Mouse (Mus musculus): ENCODE data around the gene Gpr179. TPM values are rescaled to one million over a fixed set of nuclear protein-coding genes. Genes with fewer than 3 reads are reported as not detected.
"Not testable (repeated sequence)": the region's sequence is repeated elsewhere in the genome, so short reads cannot be mapped to it uniquely, and the experiment has no call there.

Gpr179 gene
- polyA plus RNA-seq, 1 experiment: 0.05 TPM

GRCm38 (mm10) chr11:97361948-97362648, 10.2 kb upstream of the Gpr179 start, which contains the start of gene Socs7:
TSS of gene Socs7 (plus strand) at chr11:97362551.
- DNase-seq (ENCODE audit: low read depth in 1 of 2, low spot score in 2 of 2): peak; percentile 75 to 94
- no peaks in the 10 kb centered on the region for H3K27me3 ChIP-seq (ENCODE audit: control insufficient read depth, insufficient read depth, low read length)
- 1% methylated on average over 30 of the region's 81 CpGs for WGBS
- no peaks in the 10 kb centered on the region for H3K36me3 ChIP-seq (ENCODE audit: control insufficient read depth, insufficient read depth, low read length)
- peaks cover 4% of the 10 kb centered on the region; the same call in 1 of the 2 replicates for H3K4me1 ChIP-seq (ENCODE audit: control insufficient read depth, insufficient read depth, insufficient read length)
- TF ChIP-seq CTCF (IDR thresholded peaks at IDR 0.05; ENCODE audit: extremely low read depth, insufficient read depth, insufficient read length, insufficient replicate concordance): no peak
- no peak; the same call in 1 of the 2 replicates for TF ChIP-seq POLR2A (IDR thresholded peaks at IDR 0.05; ENCODE audit: low read depth, low read length)
- peak within 1 kb of the TSS; percentile 73 for H3K27ac ChIP-seq (ENCODE audit: insufficient read depth, low read length)
- peak within 1 kb of the TSS; percentile 86 for H3K4me3 ChIP-seq (ENCODE audit: extremely low read depth, insufficient read depth, insufficient read length)

GRCm38 (mm10) chr11:97357663-97358062, 5.8 kb upstream of the Gpr179 start:
- H3K4me1 ChIP-seq (ENCODE audit: control insufficient read depth, insufficient read depth, insufficient read length); H3K27me3 ChIP-seq (ENCODE audit: control insufficient read depth, insufficient read depth, low read length); H3K4me3 ChIP-seq (ENCODE audit: extremely low read depth, insufficient read depth, insufficient read length); H3K27ac ChIP-seq (ENCODE audit: insufficient read depth, low read length); H3K36me3 ChIP-seq (ENCODE audit: control insufficient read depth, insufficient read depth, low read length): not testable (repeated sequence)
- DNase-seq (ENCODE audit: low read depth in 1 of 2, low spot score in 2 of 2): peak; percentile 59 to 65
- peak; percentile 81; the same call in 1 of the 2 replicates for TF ChIP-seq CTCF (IDR thresholded peaks at IDR 0.05; ENCODE audit: extremely low read depth, insufficient read depth, insufficient read length, insufficient replicate concordance)
- WGBS: 11% methylated on average over 6 of the region's 6 CpGs

GRCm38 (mm10) chr11:97355247-97355646, 3.4 kb upstream of the Gpr179 start:
- WGBS: 80% methylated on average over 7 of the region's 7 CpGs
- Histone ChIP-seq H3K27ac (ENCODE audit: insufficient read depth, low read length) (no peak overlapping the region), H3K36me3 (ENCODE audit: control insufficient read depth, insufficient read depth, low read length) (no peaks in the 10 kb centered on the region), H3K4me3 (ENCODE audit: extremely low read depth, insufficient read depth, insufficient read length) (no peak overlapping the region), H3K27me3 (ENCODE audit: control insufficient read depth, insufficient read depth, low read length) (peaks cover 2% of the 10 kb centered on the region; the same call in 1 of the 2 replicates), H3K4me1 (ENCODE audit: control insufficient read depth, insufficient read depth, insufficient read length) (no peaks in the 10 kb centered on the region)
- no peak for DNase-seq (ENCODE audit: low read depth in 1 of 2, low spot score in 2 of 2)
- TF ChIP-seq CTCF (IDR thresholded peaks at IDR 0.05; ENCODE audit: extremely low read depth, insufficient read depth, insufficient read length, insufficient replicate concordance) (no peak), POLR2A (IDR thresholded peaks at IDR 0.05; ENCODE audit: low read depth, low read length) (no peak)

- H3K27me3 ChIP-seq (ENCODE audit: control insufficient read depth, insufficient read depth, low read length): peaks cover 2% of the 10 kb centered on the region; the same call in 1 of the 2 replicates
- no peak overlapping the region for H3K4me3 ChIP-seq (ENCODE audit: extremely low read depth, insufficient read depth, insufficient read length)
- no peaks in the 10 kb centered on the region for H3K36me3 ChIP-seq (ENCODE audit: control insufficient read depth, insufficient read depth, low read length)
- no peaks in the 10 kb centered on the region for H3K4me1 ChIP-seq (ENCODE audit: control insufficient read depth, insufficient read depth, insufficient read length)
- TF ChIP-seq POLR2A (IDR thresholded peaks at IDR 0.05; ENCODE audit: low read depth, low read length) (no peak), CTCF (IDR thresholded peaks at IDR 0.05; ENCODE audit: extremely low read depth, insufficient read depth, insufficient read length, insufficient replicate concordance) (no peak)
- no peak for DNase-seq (ENCODE audit: low read depth in 1 of 2, low spot score in 2 of 2)
- 90% methylated on average over 2 of the region's 2 CpGs for WGBS
- no peak overlapping the region for H3K27ac ChIP-seq (ENCODE audit: insufficient read depth, low read length)
Measured at GRCm38 (mm10) chr11:97354646-97355045, 2.8 kb upstream of the Gpr179 start.

GRCm38 (mm10) chr11:97352935-97353597, 1.2 kb upstream of the Gpr179 start:
- H3K36me3 ChIP-seq (ENCODE audit: control insufficient read depth, insufficient read depth, low read length): no peaks in the 10 kb centered on the region
- WGBS: 59% methylated on average over 4 of the region's 4 CpGs
- no peak for DNase-seq (ENCODE audit: low read depth in 1 of 2, low spot score in 2 of 2)
- no peak overlapping the region for H3K27ac ChIP-seq (ENCODE audit: insufficient read depth, low read length)
- H3K27me3 ChIP-seq (ENCODE audit: control insufficient read depth, insufficient read depth, low read length): peaks cover 2% of the 10 kb centered on the region; the same call in 1 of the 2 replicates
- no peaks in the 10 kb centered on the region for H3K4me1 ChIP-seq (ENCODE audit: control insufficient read depth, insufficient read depth, insufficient read length)
- TF ChIP-seq CTCF (IDR thresholded peaks at IDR 0.05; ENCODE audit: extremely low read depth, insufficient read depth, insufficient read length, insufficient replicate concordance) (no peak), POLR2A (IDR thresholded peaks at IDR 0.05; ENCODE audit: low read depth, low read length) (no peak)
- no peak overlapping the region for H3K4me3 ChIP-seq (ENCODE audit: extremely low read depth, insufficient read depth, insufficient read length)

- DNase-seq (ENCODE audit: low read depth in 1 of 2, low spot score in 2 of 2): no peak
- Histone ChIP-seq H3K27ac (ENCODE audit: insufficient read depth, low read length) (no peak overlapping the region), H3K4me1 (ENCODE audit: control insufficient read depth, insufficient read depth, insufficient read length) (no peaks in the 10 kb centered on the region), H3K36me3 (ENCODE audit: control insufficient read depth, insufficient read depth, low read length) (no peaks in the 10 kb centered on the region), H3K27me3 (ENCODE audit: control insufficient read depth, insufficient read depth, low read length) (no peaks in the 10 kb centered on the region), H3K4me3 (ENCODE audit: extremely low read depth, insufficient read depth, insufficient read length) (no peak overlapping the region)
- TF ChIP-seq POLR2A (IDR thresholded peaks at IDR 0.05; ENCODE audit: low read depth, low read length) (no peak), CTCF (IDR thresholded peaks at IDR 0.05; ENCODE audit: extremely low read depth, insufficient read depth, insufficient read length, insufficient replicate concordance) (no peak)
- 65% methylated on average over 2 of the region's 2 CpGs for WGBS
Measured at GRCm38 (mm10) chr11:97350035-97350434, 1.8 kb downstream of the Gpr179 start.

- H3K27me3 ChIP-seq (ENCODE audit: control insufficient read depth, insufficient read depth, low read length): no peaks in the 10 kb centered on the region
- TF ChIP-seq POLR2A (IDR thresholded peaks at IDR 0.05; ENCODE audit: low read depth, low read length): no peak
- no peak for TF ChIP-seq CTCF (IDR thresholded peaks at IDR 0.05; ENCODE audit: extremely low read depth, insufficient read depth, insufficient read length, insufficient replicate concordance)
- H3K36me3 ChIP-seq (ENCODE audit: control insufficient read depth, insufficient read depth, low read length): no peaks in the 10 kb centered on the region
- H3K4me3 ChIP-seq (ENCODE audit: extremely low read depth, insufficient read depth, insufficient read length): no peak overlapping the region
- H3K4me1 ChIP-seq (ENCODE audit: control insufficient read depth, insufficient read depth, insufficient read length): peaks cover 4% of the 10 kb centered on the region; the same call in 1 of the 2 replicates
- 87% methylated on average over 9 of the region's 9 CpGs for WGBS
- H3K27ac ChIP-seq (ENCODE audit: insufficient read depth, low read length): no peak overlapping the region
- no peak for DNase-seq (ENCODE audit: low read depth in 1 of 2, low spot score in 2 of 2)
Measured at GRCm38 (mm10) chr11:97347291-97347690, 4.6 kb downstream of the Gpr179 start.

Data from spleen, adult 2 months (tissue).